Mouse (Mus musculus) left cerebral cortex, adult 2 months (tissue): Measurements from ENCODE around the gene Sh3bp4. TPM values are rescaled to one million over a fixed set of nuclear protein-coding genes. Genes with fewer than 3 reads are reported as not detected.
A peak's percentile ranks its signal among the peaks of the same experiment; 100 is the strongest.

Experiments used
- DNase-seq, 2 experiments: peaks; one replicate each; pipeline ENCODE4 v3.0.0; 2021 to 2022; ENCODE audit warnings: low spot score in 2 of 2, mixed read lengths in 1 of 2; ENCODE audit errors: extremely low spot score in 1 of 2
- H3K27ac ChIP-seq: fragments of 200-600 bp; 2 replicates; pipeline ENCODE4 v1.8.1; 2022
- H3K4me3 ChIP-seq: fragments of 200-600 bp; 2 replicates; pipeline ENCODE4 v1.8.1; 2022
- CTCF ChIP-seq: fragments of 200-600 bp; IDR thresholded peaks from 2 replicates; pipeline ENCODE4 v1.8.1; 2022; ENCODE audit warnings: antibody characterized with exemption, mild to moderate bottlenecking, moderate library complexity
- intact Hi-C: fragments of 180-260 bp; cut with DNase I; formaldehyde crosslinking; loops from one replicate; pipeline ENCODE4 v1.15.1; 2025
- total RNA-seq, 2 experiments: library from RNA; stranded (reverse); gene quantifications; 2 replicates each; pipeline ENCODE4 v1.2.3; 2021

Sh3bp4 gene
- total RNA-seq, 2 experiments from 2014 or later = 15.6 to 19.5 TPM

DNA sequence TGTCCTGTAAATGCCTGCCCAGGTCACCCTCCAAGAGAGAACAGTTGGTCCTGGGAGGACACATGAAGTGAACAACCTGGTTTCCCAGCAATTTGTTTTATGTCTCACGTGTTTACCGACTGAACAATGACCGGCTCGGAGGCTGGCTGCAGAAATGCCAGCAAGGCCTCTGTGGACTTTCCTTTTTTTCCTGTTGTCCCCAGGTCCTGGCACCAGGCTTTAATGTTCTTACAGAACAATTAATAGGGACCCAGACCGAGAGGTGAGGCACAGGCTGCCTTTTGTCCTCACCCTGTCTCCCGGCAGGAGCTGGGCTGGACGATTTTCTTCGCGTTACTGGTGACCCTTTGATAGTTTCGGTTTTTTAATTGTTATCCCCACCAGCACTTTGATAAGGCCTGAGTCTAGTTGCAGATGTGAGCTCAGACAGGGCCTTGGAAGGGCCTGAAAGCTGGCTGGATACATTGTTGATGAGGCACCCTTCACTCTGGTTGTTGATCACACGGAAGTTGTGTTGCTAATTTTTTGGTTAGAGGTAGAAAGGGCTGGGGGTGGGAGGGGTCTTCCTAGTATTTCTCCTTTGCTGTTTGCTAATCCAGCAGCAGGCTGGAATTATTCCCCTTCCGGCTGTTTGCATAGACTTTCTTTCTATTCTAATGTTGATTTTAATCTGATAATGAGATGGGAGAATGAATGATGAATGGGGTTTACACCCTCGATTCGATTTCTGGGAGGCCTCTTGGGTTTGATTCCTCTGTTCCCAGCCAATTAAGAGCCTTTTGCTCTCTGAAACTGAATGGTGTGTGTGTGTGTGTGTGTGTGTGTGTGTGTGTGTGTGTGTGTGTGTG lies 2.2 kb downstream of the Sh3bp4 start:
- intact Hi-C loops = loop anchor here (5.0 kb wide), 2 partner anchors 120 to 315 kb away; no protein-coding TSS in a partner anchor
- H3K4me3 ChIP-seq = peak overlapping the region; percentile 88
- no peak for DNase-seq
- TF ChIP-seq CTCF = no peak
- peak overlapping the region; percentile 44 for H3K27ac ChIP-seq

DNA sequence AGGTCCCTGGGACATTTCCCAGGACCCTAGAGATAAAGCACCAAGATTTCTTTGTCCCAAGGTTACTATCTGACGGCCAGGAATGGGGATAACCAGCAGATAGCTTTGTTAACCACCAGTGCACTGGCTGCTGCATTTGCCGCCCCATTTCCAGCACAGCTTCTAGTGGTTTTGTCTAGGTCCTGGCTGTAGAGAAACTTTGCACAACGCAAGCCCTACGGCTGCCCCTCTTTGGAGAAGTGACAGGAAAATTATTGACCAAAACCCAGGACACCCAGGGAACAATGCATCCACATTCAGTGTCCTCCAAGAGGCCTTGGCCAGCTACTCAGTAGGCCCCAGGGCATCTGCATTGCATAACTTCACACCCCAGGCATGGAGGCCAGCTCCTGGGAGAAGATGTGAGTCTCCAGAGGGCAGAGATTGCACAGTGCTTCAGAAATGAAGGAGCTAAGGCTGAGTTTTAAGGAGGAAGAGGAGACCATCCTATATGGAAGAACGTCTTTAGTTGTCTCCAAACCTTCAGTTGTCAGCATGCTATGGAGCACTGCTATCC lies 3.2 kb downstream of the Sh3bp4 start:
- intact Hi-C loops = loop anchor here (5.0 kb wide), 2 partner anchors 119 to 316 kb away; no protein-coding TSS in a partner anchor
- no peak for DNase-seq
- no peak overlapping the region for H3K27ac ChIP-seq

DNA sequence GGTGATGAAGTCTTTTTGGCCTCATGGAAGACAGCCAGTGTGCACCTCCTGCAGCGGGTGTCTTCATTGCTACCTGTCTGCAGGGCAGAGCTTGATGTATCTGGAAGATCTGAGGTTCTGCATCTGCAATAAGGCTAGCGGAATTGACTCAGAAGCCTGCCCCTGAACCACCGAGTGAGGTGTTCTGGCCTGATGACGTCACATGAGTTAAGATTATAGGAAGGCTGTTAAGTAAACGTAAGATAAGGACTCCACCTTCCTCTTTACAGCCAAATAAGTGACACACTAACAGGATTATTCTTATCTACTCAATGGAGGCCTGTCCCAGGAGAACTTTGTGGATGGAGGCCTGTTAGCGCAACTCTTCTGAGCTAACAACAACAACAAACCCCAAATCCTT lies 4.5 kb downstream of the Sh3bp4 start:
- intact Hi-C loops = loop anchor here (5.0 kb wide), 2 partner anchors 118 to 317 kb away; no protein-coding TSS in a partner anchor

More for the DNA sequence above, 3.2 kb downstream of the Sh3bp4 start:
- no peak overlapping the region for H3K4me3 ChIP-seq
- no peak for TF ChIP-seq CTCF

DNA sequence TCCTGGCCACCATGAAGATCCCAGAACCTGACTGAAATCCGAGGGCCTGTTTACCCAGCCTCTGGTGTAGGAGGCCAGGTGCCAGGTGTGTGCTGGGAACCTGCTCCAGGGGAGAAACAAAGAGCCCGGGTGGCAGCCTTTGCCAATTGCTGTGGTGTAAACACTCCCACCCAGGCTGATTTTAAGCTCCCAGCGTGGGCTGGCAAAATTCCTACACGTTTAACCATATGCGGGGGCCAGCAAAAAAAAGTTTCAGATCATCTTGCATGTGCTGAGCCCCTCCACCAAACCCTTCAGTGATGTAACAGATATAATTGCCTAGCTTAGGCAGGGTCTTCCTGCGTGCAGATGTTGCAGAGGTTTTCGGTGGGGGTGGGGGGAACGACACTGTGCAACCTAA lies 4.9 kb downstream of the Sh3bp4 start:
- DNase-seq = no peak
- intact Hi-C loops = no loop called here
- H3K27ac ChIP-seq = no peak overlapping the region
- no peak for TF ChIP-seq CTCF
- H3K4me3 ChIP-seq = no peak overlapping the region

More for the DNA sequence above, 4.5 kb downstream of the Sh3bp4 start:
- no peak for TF ChIP-seq CTCF
- no peak for DNase-seq
- Histone ChIP-seq H3K4me3 (no peak overlapping the region), H3K27ac (no peak overlapping the region)

DNA sequence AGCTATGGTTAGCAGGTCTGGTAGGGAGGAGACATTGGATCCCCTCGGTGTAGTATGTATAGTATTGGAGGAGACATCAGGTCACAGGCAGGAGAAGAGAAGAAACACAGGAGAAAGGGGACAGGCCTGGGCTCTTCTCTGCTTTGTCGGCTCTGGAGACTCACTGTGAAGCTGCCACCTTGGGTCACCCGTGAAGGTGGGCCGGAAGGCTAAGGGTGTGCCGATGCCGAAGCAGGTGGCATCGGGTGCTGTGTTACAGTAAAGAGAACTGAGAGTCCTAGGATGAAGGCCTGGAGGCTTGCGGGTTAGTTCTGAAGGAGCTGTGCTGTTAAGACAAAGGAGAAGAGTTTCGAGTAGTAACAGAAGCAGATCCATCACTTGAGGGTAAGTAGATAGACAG lies 6.6 kb downstream of the Sh3bp4 start:
- intact Hi-C loops = no loop called here
- Histone ChIP-seq H3K4me3 (no peak overlapping the region), H3K27ac (no peak overlapping the region)
- no peak for DNase-seq
- TF ChIP-seq CTCF = no peak

DNA sequence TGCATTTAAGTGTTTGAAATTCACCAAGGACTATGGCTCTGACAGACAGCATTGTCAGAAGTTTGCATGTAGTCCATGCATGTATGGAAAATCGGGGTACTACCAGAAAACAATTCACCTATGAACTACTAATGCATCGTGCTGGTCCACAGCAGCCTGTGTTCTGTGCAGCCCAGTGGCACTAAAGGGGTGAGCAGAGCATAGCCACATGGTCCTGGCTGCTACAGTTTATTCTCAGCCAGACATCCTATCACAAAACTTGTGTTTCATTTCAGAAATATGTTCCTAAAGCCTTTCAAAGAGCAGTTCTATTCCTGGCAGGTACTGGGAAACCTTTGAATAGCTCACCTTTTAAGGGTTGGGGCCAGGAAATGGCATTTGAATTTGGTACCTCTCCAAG lies 8.0 kb downstream of the Sh3bp4 start:
- H3K4me3 ChIP-seq = no peak overlapping the region
- intact Hi-C loops = no loop called here
- TF ChIP-seq CTCF = no peak
- DNase-seq = no peak
- no peak overlapping the region for H3K27ac ChIP-seq

DNA sequence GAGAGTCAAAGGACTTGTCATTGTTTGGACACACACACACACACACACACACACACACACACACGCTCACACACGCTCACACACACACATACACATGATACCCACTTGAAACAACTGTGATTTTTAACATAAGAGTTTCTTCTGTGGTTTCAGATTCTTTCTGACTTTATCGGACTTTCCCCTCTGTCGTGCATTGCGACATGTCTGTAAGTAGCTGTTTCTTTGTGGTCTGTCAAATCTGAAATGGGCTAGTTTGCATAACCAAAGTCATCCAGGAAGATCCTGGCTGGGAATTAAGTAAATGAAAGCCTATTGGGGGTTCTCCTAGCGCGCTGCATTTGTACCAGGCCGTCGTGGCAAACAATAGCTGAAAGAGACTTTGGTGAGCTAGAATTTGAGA lies 8.5 kb downstream of the Sh3bp4 start:
- intact Hi-C loops = no loop called here
- DNase-seq = no peak
- no peak overlapping the region for H3K27ac ChIP-seq
- no peak for TF ChIP-seq CTCF
- no peak overlapping the region for H3K4me3 ChIP-seq

DNA sequence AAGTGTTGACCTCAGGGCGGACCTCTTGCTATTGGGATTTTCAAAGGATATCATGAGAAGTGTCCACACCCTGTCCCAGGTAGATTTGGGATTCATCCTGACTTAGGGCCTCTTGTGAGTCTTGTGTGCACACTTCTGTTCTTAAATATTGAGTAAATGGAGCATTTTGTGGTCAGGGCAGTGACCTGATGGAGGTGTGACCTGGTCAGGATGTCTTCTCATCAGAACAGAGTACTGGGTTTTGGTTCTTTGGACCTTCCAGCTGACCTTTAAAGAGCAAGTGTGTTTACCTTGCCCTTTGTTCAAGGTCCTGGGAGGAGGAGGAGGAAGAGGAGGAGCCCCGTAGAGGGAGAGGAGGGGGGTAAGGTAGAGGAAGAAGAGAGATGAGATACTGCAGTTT lies 9.0 kb downstream of the Sh3bp4 start:
- intact Hi-C loops = no loop called here
- no peak for TF ChIP-seq CTCF
- DNase-seq = peak in 1 of 2 experiments; percentile 8
- Histone ChIP-seq H3K27ac (no peak overlapping the region), H3K4me3 (no peak overlapping the region)

DNA sequence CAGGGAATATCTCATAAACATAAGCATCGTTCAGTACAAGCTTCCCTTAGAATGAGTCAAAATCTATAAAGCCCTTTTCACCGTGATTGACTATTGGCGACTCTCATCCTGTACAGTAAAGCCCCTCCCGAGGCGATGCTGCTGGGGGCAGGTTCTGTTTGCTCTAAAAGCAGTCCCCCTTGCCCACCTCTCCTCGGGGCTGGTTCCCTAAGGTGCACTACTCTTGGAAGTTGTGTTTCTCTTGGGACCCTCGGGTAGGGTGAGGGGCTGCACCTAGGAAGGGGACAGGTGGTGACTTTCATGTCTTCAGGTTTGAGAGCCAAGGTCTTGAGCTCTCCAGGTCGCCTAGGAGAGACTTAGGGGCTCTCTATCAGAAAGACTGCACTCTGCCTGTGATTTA lies 10.2 kb downstream of the Sh3bp4 start:
- DNase-seq = no peak
- H3K27ac ChIP-seq = no peak overlapping the region
- intact Hi-C loops = no loop called here
- TF ChIP-seq CTCF = no peak
- no peak overlapping the region for H3K4me3 ChIP-seq

DNA sequence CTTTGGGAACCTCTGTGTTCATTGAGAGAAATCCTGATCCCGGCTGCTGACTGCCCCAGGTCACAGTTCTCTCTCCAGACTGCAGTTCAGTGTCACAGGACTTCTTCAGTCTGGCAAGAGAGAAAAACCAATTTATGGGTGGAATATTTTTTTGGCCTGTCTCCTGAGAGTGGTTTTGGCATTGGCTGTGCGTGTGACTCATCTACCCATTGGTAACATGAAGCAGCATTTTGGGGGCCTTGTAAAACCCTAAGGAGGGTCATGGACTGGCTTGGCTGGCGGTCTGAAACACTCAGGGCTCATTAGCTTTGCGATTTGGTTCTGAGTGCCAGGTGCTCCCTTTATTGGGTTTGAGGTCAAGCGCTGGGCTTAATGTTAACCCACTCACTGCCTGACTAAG lies 10.6 kb downstream of the Sh3bp4 start:
- no peak overlapping the region for H3K27ac ChIP-seq

DNA sequence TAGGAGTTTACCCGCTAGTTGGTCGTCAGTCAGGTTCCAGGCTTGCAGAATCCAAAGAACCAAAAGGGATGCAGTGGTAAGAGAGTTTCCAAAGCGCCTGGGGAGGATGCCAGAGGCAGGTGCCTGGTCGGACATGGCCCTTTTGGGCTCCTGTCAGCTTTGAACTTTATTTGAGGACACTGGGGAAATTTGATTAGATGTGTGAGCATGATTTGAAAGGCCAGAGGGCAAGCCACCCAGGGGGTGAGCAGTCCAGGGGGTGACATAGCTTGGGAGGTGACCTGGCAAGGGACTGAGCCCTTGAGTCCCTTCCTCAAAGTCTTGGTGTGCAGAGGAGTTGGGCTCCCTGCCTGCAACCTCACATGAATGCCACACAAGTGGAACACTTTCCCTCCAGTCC lies 11.2 kb downstream of the Sh3bp4 start:
- no peak for TF ChIP-seq CTCF
- Histone ChIP-seq H3K4me3 (no peak overlapping the region), H3K27ac (no peak overlapping the region)
- peak in 1 of 2 experiments; percentile 5 for DNase-seq
- intact Hi-C loops = no loop called here

More for the DNA sequence above, 10.6 kb downstream of the Sh3bp4 start:
- H3K4me3 ChIP-seq = no peak overlapping the region
- no peak for TF ChIP-seq CTCF
- DNase-seq = peak in 1 of 2 experiments; percentile 8
- intact Hi-C loops = no loop called here

DNA sequence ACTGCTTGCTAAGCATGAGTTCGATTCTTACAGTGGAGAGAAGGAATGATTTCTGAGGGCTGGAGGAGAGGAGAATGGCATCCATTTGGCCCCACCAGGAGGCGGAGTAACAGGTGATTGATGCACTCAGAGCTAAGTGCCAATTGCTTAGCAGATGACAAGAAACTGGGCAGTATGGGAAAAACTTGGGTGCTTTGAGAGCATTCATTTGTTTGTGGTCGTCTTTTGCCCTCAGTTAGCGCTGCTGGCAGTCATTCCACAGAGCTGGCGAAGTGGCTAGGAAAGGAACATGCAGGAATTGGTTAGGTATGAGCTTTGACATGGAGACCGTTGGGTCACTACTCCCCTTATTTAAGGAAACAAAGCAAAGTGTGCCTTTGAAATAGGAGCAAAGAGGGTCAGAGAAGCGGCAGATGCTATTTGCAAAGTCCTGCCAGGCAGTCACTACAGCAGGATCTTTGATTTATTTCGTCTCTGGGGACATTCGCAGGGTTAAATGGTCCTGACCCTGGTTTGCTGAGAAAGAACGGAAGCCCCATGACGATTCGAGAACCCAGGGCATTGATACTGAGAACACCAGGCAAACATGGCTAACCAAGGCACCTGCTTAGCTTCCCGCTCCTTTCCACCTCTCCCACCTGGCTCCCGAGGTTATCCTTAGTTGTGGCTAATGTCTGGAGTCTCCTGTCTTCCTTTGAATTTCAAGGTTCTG lies 12.1 kb downstream of the Sh3bp4 start:
- TF ChIP-seq CTCF = no peak
- peak in 1 of 2 experiments; percentile 5 for DNase-seq
- intact Hi-C loops = no loop called here
- Histone ChIP-seq H3K4me3 (no peak overlapping the region), H3K27ac (no peak overlapping the region)
